Mouse (Mus musculus) layer of hippocampus, postnatal 36 days (tissue): ENCODE data around the gene Srrm3. TPM values are rescaled to one million over a fixed set of nuclear protein-coding genes. Genes with fewer than 3 reads are reported as not detected.

Experiments used
- DNase-seq, 2 experiments: peaks; one replicate each; pipeline ENCODE4 v3.0.0; 2022
- total RNA-seq, 2 experiments: library from RNA; stranded (reverse); gene quantifications; 2 replicates each; pipeline ENCODE4 v1.2.3; 2021

Gene Srrm3
- total RNA-seq, 2 experiments from 2014 or later = 83.5 to 86.9 TPM

- DNase-seq = no peak
Measured at GRCm38 (mm10) chr5:135824517-135824916, 17.8 kb downstream of the Srrm3 start.

- DNase-seq = no peak
Measured at GRCm38 (mm10) chr5:135826225-135826624, 19.5 kb downstream of the Srrm3 start.

- DNase-seq = no peak
Measured at GRCm38 (mm10) chr5:135829381-135829780, 22.7 kb downstream of the Srrm3 start.

GRCm38 (mm10) chr5:135832729-135833128 lies 26.0 kb downstream of the Srrm3 start:
- no peak for DNase-seq

- peak; percentile 56 to 59 for DNase-seq
Measured at GRCm38 (mm10) chr5:135834769-135835491, 28.2 kb downstream of the Srrm3 start.

- DNase-seq = no peak
Measured at GRCm38 (mm10) chr5:135835492-135835858, 28.8 kb downstream of the Srrm3 start.

GRCm38 (mm10) chr5:135835981-135836380 lies 29.3 kb downstream of the Srrm3 start:
- no peak for DNase-seq

- no peak for DNase-seq
Measured at GRCm38 (mm10) chr5:135841651-135842050, 35.0 kb downstream of the Srrm3 start.

- DNase-seq = no peak
Measured at GRCm38 (mm10) chr5:135843418-135843817, 36.7 kb downstream of the Srrm3 start.

GRCm38 (mm10) chr5:135845676-135846320 lies 39.1 kb downstream of the Srrm3 start:
- DNase-seq = no peak

GRCm38 (mm10) chr5:135847460-135847859 lies 40.8 kb downstream of the Srrm3 start:
- no peak for DNase-seq

- DNase-seq = no peak
Measured at GRCm38 (mm10) chr5:135847881-135848280, 41.2 kb downstream of the Srrm3 start.

GRCm38 (mm10) chr5:135851024-135851423 lies 44.3 kb downstream of the Srrm3 start:
- DNase-seq = peak in 1 of 2 experiments; percentile 20

- DNase-seq = no peak
Measured at GRCm38 (mm10) chr5:135851481-135851880, 44.8 kb downstream of the Srrm3 start.

GRCm38 (mm10) chr5:135852421-135852820 lies 45.7 kb downstream of the Srrm3 start:
- DNase-seq = no peak

GRCm38 (mm10) chr5:135853731-135854130 lies 47.0 kb downstream of the Srrm3 start:
- no peak for DNase-seq

GRCm38 (mm10) chr5:135855156-135855555 lies 48.5 kb downstream of the Srrm3 start:
- peak; percentile 74 to 75 for DNase-seq

- DNase-seq = no peak
Measured at GRCm38 (mm10) chr5:135866662-135867061, 60.0 kb downstream of the Srrm3 start.

GRCm38 (mm10) chr5:135867637-135868593 lies 61.2 kb downstream of the Srrm3 start:
- DNase-seq = no peak

GRCm38 (mm10) chr5:135868653-135869052 lies 62.0 kb downstream of the Srrm3 start:
- DNase-seq = no peak

GRCm38 (mm10) chr5:135869661-135870423 lies 63.2 kb downstream of the Srrm3 start:
- no peak for DNase-seq

- DNase-seq = no peak
Measured at GRCm38 (mm10) chr5:135870505-135870904, 63.8 kb downstream of the Srrm3 start.
